15 mouse cellular contexts compared by ENCODE assay signal in genomic region chr1:171452923-171453322, GRCm38 (mm10). TPM values are rescaled to one million over a fixed set of nuclear protein-coding genes. Genes with fewer than 3 reads are reported as not detected.
A peak's percentile ranks its signal among the peaks of the same experiment; 100 is the strongest.
DNase-seq lines count a peak whose midpoint lies in the region; ATAC-seq and TF ChIP-seq lines count a peak whose summit lies in the region.
"Had no signal": no experiment of that assay in that cellular context is flagged by ENCODE, and none has a peak within 500 bp of the region (broad histone marks: within the 10 kb centered on the region; RNA-seq: fewer than 3 reads in every experiment).

No protein-coding gene starts in this region.

- 81% methylated on average over 5 of the region's 5 CpGs for WGBS in heart, embryonic 10.5 days
- 59% methylated on average over 5 of the region's 5 CpGs for WGBS in liver, embryonic 12.5 days (ENCODE audit: insufficient replicate concordance)

- TF ChIP-seq POLR2A in myocyte (IDR thresholded peaks at IDR 0.05; ENCODE audit: insufficient read length, low read depth), result no peak

- no peak for ATAC-seq in liver, embryonic 12.5 days
- ATAC-seq: inflammation-experienced regulatory T-cells, adult 6 months; midbrain, embryonic 15.5 days had no signal

- no peaks in the 10 kb centered on the region for H3K79me2 ChIP-seq in myocyte (ENCODE audit: control insufficient read depth, insufficient read depth)

- H3K4me2 ChIP-seq in liver, embryonic 12.5 days, result no peak overlapping the region
- H3K4me2 ChIP-seq in myocyte (ENCODE audit: low read depth), result no peak overlapping the region
- H3K4me2 ChIP-seq: lung, embryonic 14.5 days; midbrain, embryonic 15.5 days had no signal

- no peaks in the 10 kb centered on the region for H3K9me3 ChIP-seq in heart, embryonic 10.5 days
- no peaks in the 10 kb centered on the region for H3K9me3 ChIP-seq in liver, embryonic 12.5 days (replicated peaks)
- H3K9me3 ChIP-seq: midbrain, embryonic 15.5 days had no signal

- H3K27ac ChIP-seq in heart, embryonic 10.5 days, result no peak overlapping the region
- H3K27ac ChIP-seq in liver, embryonic 12.5 days, result peak overlapping the region; percentile 17; the same call in 1 of the 2 replicates
- H3K27ac ChIP-seq: left cerebral cortex, adult 2 months; midbrain, embryonic 15.5 days had no signal

- H3K4me3 ChIP-seq in heart, embryonic 10.5 days, result no peak overlapping the region
- H3K4me3 ChIP-seq in liver, embryonic 12.5 days, result no peak overlapping the region
- no peak overlapping the region for H3K4me3 ChIP-seq in myocyte
- H3K4me3 ChIP-seq: left cerebral cortex, adult 2 months; midbrain, embryonic 15.5 days had no signal

- no peak overlapping the region for H3ac ChIP-seq in myocyte (ENCODE audit: control insufficient read depth, insufficient read length)

- H3K36me3 ChIP-seq in heart, embryonic 10.5 days, result no peaks in the 10 kb centered on the region
- no peaks in the 10 kb centered on the region for H3K36me3 ChIP-seq in liver, embryonic 12.5 days
- no peaks in the 10 kb centered on the region for H3K36me3 ChIP-seq in myocyte (ENCODE audit: control insufficient read depth, insufficient read depth)
- H3K36me3 ChIP-seq: midbrain, embryonic 15.5 days had no signal

- H3K9ac ChIP-seq in liver, embryonic 12.5 days, result no peak overlapping the region
- H3K9ac ChIP-seq: lung, embryonic 14.5 days; midbrain, embryonic 15.5 days had no signal

- no peaks in the 10 kb centered on the region for H3K27me3 ChIP-seq in heart, embryonic 10.5 days (ENCODE audit: insufficient read depth, poor library complexity, severe bottlenecking)
- no peaks in the 10 kb centered on the region for H3K27me3 ChIP-seq in liver, embryonic 12.5 days (replicated peaks)
- no peaks in the 10 kb centered on the region for H3K27me3 ChIP-seq in myocyte (ENCODE audit: control insufficient read depth, insufficient read depth, insufficient read length)
- H3K27me3 ChIP-seq: midbrain, embryonic 15.5 days had no signal

- peak; percentile 64 for DNase-seq in heart, adult 8-10 months (ENCODE audit: low spot score)
- DNase-seq in heart, embryonic 10.5 days (ENCODE audit: low spot score), result no peak
- DNase-seq in adipocyte (ENCODE audit: low spot score), result peak; percentile 75
- no peak for DNase-seq in thymus, postnatal 0 days (ENCODE audit: low spot score)
- no peak for DNase-seq in layer of hippocampus, adult 8-10 months (ENCODE audit: low spot score in 2 of 2)
- no peak for DNase-seq in cerebellum, adult 11-12 months
- DNase-seq: cerebellum, postnatal 25 days; lung, embryonic 14.5 days; right cerebral cortex, postnatal 14 days; thymus, postnatal 4 days had no signal

- peaks cover 7% of the 10 kb centered on the region for H3K4me1 ChIP-seq in heart, embryonic 10.5 days
- H3K4me1 ChIP-seq in liver, embryonic 12.5 days, result peaks cover 3% of the 10 kb centered on the region; the same call in 1 of the 2 replicates
- H3K4me1 ChIP-seq: midbrain, embryonic 15.5 days had no signal

TF ChIP-seq in myocyte, 11 proteins besides CTCF, POLR2A, EP300 and RAD21:
- TF ChIP-seq MAX (IDR thresholded peaks at IDR 0.05; ENCODE audit: low read depth) (no peak), REST (IDR thresholded peaks at IDR 0.05; ENCODE audit: insufficient read depth, insufficient read length) (no peak), CEBPB (IDR thresholded peaks at IDR 0.05; ENCODE audit: insufficient read depth, poor library complexity, severe bottlenecking) (peak; percentile 61; the same call in 1 of the 2 replicates)

RNA-seq across cellular contexts. Expression of gene F11r, which starts 15.6 kb away (rescaled TPM):
- 10 to 100 TPM; 34.5 to 36.2 (median 35.6) TPM for total RNA-seq in heart, adult 8-10 months (2022)
- 76.9 and 78.6 TPM in 2 replicates for polyA plus RNA-seq in heart, embryonic 10.5 days (2016; fragmentation: Nextera tagmentation; extraction: Ambion mirVana)
- polyA plus RNA-seq in liver, embryonic 12.5 days (2016; fragmentation: Nextera tagmentation; extraction: Ambion mirVana), result 28.2 and 28.9 TPM in 2 replicates
- polyA plus RNA-seq in myocyte (2012; fragmentation: generic; extraction: Trizol), result 24.2 TPM
- 15.4 and 22.7 TPM in 2 replicates for polyA plus RNA-seq in thymus, postnatal 0 days (2015; fragmentation: Nextera tagmentation; extraction: Ambion mirVana)
- total RNA-seq in layer of hippocampus, adult 8-10 months (2022), result 10 to 100 TPM in 2 of 4 experiments, 1 to 10 TPM in 2; 4.8 to 18.6 (median 11.1) TPM

RNA-seq across cellular contexts. Expression of gene Tstd1, which starts 34.3 kb away (rescaled TPM):
- total RNA-seq in heart, adult 8-10 months (2022), result 1 to 10 TPM in 3 of 4 experiments, under 1 TPM in 1; 0.75 to 2.0 (median 1.3) TPM
- 2.6 and 4.0 TPM in 2 replicates for polyA plus RNA-seq in heart, embryonic 10.5 days (2016; fragmentation: Nextera tagmentation; extraction: Ambion mirVana)
- 3.1 TPM in 2 replicates for polyA plus RNA-seq in liver, embryonic 12.5 days (2016; fragmentation: Nextera tagmentation; extraction: Ambion mirVana)
- 0.41 TPM for polyA plus RNA-seq in myocyte (2012; fragmentation: generic; extraction: Trizol)
- polyA plus RNA-seq in thymus, postnatal 0 days (2015; fragmentation: Nextera tagmentation; extraction: Ambion mirVana), result 4.7 and 4.8 TPM in 2 replicates
- 10 to 100 TPM in 1 of 4 experiments, 1 to 10 TPM in 3; 3.0 to 10.0 (median 4.6) TPM for total RNA-seq in layer of hippocampus, adult 8-10 months (2022)

RNA-seq across cellular contexts. Expression of gene Usf1, which starts 41.8 kb away (rescaled TPM):
- 10 to 100 TPM; 43.0 to 48.4 (median 45.2) TPM for total RNA-seq in heart, adult 8-10 months (2022)
- 65.2 and 70.9 TPM in 2 replicates for polyA plus RNA-seq in heart, embryonic 10.5 days (2016; fragmentation: Nextera tagmentation; extraction: Ambion mirVana)
- 27.5 and 28.7 TPM in 2 replicates for polyA plus RNA-seq in liver, embryonic 12.5 days (2016; fragmentation: Nextera tagmentation; extraction: Ambion mirVana)
- 106 TPM for polyA plus RNA-seq in myocyte (2012; fragmentation: generic; extraction: Trizol)
- polyA plus RNA-seq in thymus, postnatal 0 days (2015; fragmentation: Nextera tagmentation; extraction: Ambion mirVana), result 80.7 and 90.6 TPM in 2 replicates
- total RNA-seq in layer of hippocampus, adult 8-10 months (2022), result 100 to 1,000 TPM; 110 to 142 (median 124) TPM

RNA-seq across cellular contexts. Expression of gene Alyref2, which starts 50.4 kb away (rescaled TPM):
- 1 to 10 TPM; 1.8 to 2.8 (median 2.1) TPM for total RNA-seq in heart, adult 8-10 months (2022)
- 10.7 and 10.8 TPM in 2 replicates for polyA plus RNA-seq in heart, embryonic 10.5 days (2016; fragmentation: Nextera tagmentation; extraction: Ambion mirVana)
- polyA plus RNA-seq in liver, embryonic 12.5 days (2016; fragmentation: Nextera tagmentation; extraction: Ambion mirVana), result 4.2 and 4.8 TPM in 2 replicates
- 6.6 TPM for polyA plus RNA-seq in myocyte (2012; fragmentation: generic; extraction: Trizol)
- 18.7 and 20.4 TPM in 2 replicates for polyA plus RNA-seq in thymus, postnatal 0 days (2015; fragmentation: Nextera tagmentation; extraction: Ambion mirVana)
- 1 to 10 TPM; 5.1 to 6.3 (median 5.6) TPM for total RNA-seq in layer of hippocampus, adult 8-10 months (2022)

Comparison
In these comparisons a context has a peak if more than half of its experiments do, and no peak if none do; other contexts are left out.
1. DNase-seq: peak in heart, adult 8-10 months (single experiment) and adipocyte (single experiment); none in heart, embryonic 10.5 days (single experiment), thymus, postnatal 0 days (single experiment), layer of hippocampus, adult 8-10 months (0 of 2) and cerebellum, adult 11-12 months (single experiment).